Mouse (Mus musculus) cerebellum, adult 9-10 months (tissue): ENCODE results near the gene Gzmd.
"Not testable (repeated sequence)": the region's sequence is repeated elsewhere in the genome, so short reads cannot be mapped to it uniquely, and the experiment has no call there.

ENCODE experiments used
- DNase-seq: peaks from one replicate; pipeline ENCODE4 v3.0.0; 2022

Gene Gzmd

GRCm38 (mm10) chr14:56132508-56132907, at the start of gene Gzmd:
Gene Gzmd, minus strand, starts transcription at chr14:56132608.
- DNase-seq = not testable (repeated sequence)

- DNase-seq = not testable (repeated sequence)
Observed at GRCm38 (mm10) chr14:56177651-56178050, 45.2 kb upstream of the Gzmd start.

DNA sequence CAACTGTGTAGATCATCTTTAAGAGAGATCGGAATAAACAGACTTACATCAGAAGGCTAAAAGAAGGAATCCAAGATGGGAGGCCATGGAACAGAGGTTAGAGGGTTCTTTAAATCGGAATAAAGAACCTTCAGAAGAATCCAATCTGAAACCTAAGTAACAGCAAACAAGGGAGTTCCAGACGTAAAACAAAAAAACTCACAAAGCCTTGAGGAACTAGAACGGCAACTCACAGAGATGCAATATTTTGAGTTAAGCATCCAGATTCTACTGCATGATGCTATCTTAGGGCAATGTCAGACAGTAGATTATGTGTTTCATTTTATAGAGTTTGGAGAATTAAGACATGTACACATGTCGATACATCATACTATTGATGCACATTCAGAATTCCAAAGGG, 42.1 kb upstream of the Gzmd start, which contains the start of gene Gzmn:
Gene Gzmn (minus strand): TSS at position 101 of the 400 bp plus-strand sequence.
- no peak for DNase-seq

- peak; percentile 71 for DNase-seq
Observed at GRCm38 (mm10) chr14:56173396-56173795, 41.0 kb upstream of the Gzmd start.

GRCm38 (mm10) chr14:56172744-56173143, 40.3 kb upstream of the Gzmd start:
- no peak for DNase-seq

DNA sequence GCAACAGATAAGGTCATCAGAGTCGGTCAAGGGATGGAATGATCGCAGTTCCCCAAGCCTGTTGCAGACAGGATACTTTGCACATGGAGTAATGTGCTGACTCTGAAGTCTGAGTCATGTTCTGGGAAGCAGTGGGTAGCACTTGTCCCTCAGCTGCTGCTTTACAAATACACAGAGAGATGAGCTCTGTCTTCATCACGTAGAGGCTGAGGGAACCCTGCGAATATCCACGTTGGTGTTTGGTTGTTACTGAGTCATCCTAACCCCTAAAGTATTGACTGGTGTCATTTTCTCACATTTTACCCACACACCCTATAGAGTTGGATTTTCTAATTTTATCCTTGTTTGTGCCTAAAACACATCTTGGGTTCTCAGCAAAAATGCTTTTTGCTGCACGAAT, 35.6 kb upstream of the Gzmd start:
- no peak for DNase-seq

- peak; percentile 85 for DNase-seq
Observed at GRCm38 (mm10) chr14:56162109-56162508, 29.7 kb upstream of the Gzmd start.

GRCm38 (mm10) chr14:56159479-56159878, 27.1 kb upstream of the Gzmd start, which contains the start of gene Gzmg:
Gene Gzmg, minus strand, starts transcription at chr14:56159579.
- DNase-seq = not testable (repeated sequence)

GRCm38 (mm10) chr14:56155340-56155739, 22.9 kb upstream of the Gzmd start:
- DNase-seq = no peak

DNA sequence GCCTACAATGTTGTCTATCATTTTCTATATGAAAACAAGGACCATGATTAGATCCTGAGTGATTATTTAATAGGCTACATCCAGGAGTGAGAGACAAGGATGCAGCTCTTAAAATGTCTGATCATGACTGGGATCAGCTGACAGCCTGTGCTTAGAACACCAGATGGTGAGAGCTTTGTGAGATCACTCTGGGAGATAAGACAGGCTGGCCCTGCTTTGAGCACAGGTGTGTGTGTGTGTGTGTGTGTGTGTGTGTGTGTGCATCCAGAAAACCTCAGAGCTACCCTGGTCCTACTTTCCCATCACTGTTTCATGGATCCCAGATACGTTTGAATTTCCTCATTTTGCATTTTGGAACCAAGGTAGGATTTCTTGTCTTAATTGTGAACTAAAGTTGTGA, 1.3 kb upstream of the Gzmd start:
- peak; percentile 19 for DNase-seq

DNA sequence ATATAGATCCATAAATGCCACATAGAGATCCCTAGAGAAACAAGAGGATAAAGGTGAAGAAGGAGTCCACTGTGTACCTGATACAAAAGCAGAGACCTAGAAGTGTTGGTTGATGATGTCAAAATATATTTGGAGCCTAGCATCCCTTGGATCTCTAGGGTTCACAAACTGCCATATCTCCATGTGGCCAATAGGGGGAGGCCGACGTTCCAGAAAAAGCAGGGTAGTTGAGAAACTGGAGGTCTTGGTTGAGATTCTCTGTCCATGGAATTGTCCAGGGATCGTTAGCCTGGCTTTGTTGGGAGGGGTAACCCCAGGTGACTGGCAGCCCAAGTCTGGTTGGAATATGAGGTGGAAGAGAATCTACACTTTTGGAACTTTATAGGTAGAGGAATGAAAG, 4.1 kb downstream of the Gzmd start:
- no peak for DNase-seq

DNA sequence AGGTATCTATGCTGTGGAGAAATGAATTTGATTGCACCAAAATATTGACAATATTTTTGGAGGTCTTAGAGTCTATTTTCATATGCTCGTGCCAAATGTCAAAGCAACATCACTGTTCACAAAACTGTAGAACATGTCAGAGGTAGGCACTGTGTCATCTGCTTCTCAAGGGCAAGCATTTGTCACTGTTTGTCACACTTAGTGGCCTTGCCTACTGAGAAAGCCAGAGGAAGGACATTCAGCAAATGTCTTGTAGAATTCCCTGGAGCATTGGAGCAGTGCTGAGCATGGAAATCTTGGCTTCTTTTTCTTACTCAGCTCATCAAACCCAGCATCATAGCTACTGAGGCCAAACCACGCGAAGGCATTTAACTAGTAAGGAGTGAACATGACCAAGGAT, 8.9 kb downstream of the Gzmd start:
- DNase-seq = no peak

DNA sequence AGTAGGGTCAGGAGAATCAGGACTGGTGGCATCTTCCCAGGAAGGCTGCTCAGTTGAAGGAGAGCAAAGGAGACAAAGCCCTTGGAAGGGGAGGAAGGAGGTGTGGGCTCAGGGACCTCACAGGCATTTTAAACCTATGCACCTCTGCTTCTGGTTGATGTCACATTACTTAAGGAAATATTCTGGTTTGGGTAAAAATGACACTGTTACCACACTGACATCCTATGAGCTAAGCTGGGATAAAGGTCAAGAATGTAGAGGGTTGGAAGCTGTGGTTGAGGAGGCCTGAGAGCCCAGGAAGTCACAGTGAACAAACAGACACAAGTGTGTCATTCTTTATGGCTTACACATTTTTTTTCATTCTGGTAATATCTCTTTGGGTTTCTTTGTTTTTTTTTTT, 11.9 kb downstream of the Gzmd start, which contains the start of gene Gzme:
Gene Gzme (minus strand): TSS at position 101 of the 400 bp plus-strand sequence.
- no peak for DNase-seq

GRCm38 (mm10) chr14:56115531-56116310, 16.7 kb downstream of the Gzmd start:
- DNase-seq = not testable (repeated sequence)

DNA sequence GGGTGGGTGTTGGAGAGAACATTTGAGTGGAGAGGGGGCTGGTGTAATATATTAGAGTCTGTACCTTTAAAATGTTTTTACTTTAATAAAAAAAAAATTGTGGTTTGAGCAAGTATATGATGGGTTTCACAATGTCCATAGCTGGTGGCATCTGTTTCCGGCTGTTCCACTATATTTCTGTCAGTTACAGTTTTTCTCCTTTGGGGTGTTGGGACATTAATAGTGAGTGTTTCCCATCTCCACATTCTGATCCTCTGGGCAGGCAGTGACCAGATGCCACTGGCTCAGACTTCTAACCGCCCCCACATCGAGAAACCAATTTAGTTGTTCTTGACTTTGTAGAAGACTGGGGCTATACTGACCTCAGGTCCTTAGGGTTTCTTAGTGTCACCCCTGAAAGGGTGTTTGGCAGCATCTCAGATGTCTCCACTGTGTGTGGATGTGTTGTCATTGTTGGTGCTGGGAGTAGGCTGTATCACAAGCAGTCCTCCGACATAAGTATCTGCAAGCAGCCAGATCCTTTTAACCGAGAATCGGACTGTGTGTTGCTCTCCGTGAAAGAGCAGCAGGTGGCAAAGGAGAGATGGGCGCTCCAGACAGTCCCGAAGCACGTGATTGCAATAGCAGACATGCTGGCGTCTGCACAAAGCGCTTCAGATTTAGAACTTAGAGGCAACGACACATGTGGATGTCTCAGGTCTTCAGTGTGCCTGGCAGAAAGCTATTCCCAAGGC, 26.8 kb downstream of the Gzmd start:
- DNase-seq = no peak

DNA sequence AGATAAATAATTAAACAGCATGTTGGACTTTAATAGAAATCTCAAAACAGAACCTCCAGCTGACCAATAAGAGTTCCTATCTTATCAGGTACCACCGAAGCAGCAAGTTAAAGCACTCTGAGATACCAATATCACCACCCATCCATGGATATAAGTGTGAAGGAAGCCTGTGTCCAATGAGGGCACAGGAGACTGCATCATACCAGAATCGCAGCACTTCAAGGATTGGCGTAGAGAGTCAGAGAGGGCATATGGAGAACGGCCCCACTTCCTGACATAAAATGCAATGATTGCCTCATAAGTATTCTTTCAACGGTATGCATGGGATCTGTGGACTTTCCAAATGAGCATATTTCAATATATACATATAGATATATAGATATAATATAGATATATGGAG, 27.4 kb downstream of the Gzmd start:
- DNase-seq = no peak

GRCm38 (mm10) chr14:56103452-56103851, 29.0 kb downstream of the Gzmd start:
- no peak for DNase-seq

DNA sequence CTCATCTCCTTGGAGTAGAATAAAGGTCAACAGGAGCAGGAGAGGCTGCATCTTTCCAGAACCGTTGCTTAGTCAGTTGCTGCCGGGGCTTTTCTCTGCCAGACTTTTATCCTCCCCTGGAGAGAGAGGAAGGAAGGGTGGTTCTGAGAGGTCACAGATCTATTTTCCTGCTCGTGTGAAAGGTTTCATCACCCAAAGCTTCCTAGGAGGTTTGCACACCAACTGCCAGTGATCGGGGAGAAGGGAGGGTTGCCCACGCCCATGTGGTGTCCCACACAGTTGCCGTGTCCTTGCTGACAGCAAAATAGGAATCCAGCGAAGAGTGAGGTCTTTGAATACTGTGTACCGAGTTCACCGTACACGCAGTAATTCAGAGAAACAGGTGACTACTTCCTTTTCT, 30.0 kb downstream of the Gzmd start, which contains the start of gene Ctsg:
Gene Ctsg (minus strand): TSS at position 189 of the 400 bp plus-strand sequence.
- DNase-seq = no peak

DNA sequence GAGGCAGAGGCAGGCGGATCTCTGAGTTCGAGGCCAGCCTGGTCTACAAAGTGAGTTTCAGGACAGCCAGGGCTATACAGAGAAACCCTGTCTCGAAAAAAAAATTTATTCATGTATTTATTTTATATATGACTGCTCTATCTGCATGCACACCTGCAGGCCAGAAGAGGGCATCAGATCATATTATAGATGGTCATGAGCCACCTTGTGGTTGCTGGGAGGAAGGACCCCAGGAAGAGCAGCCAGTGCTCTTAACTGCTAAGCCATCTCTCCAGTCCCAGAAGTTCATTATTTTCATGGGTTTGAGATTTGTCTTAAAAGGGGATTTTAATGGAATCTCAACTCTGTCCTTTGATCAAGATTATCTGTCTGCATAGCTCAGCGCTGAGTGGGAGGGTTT, 33.5 kb downstream of the Gzmd start:
- no peak for DNase-seq

GRCm38 (mm10) chr14:56097597-56097996, 34.8 kb downstream of the Gzmd start:
- no peak for DNase-seq

GRCm38 (mm10) chr14:56093353-56093752, 39.1 kb downstream of the Gzmd start:
- no peak for DNase-seq

DNA sequence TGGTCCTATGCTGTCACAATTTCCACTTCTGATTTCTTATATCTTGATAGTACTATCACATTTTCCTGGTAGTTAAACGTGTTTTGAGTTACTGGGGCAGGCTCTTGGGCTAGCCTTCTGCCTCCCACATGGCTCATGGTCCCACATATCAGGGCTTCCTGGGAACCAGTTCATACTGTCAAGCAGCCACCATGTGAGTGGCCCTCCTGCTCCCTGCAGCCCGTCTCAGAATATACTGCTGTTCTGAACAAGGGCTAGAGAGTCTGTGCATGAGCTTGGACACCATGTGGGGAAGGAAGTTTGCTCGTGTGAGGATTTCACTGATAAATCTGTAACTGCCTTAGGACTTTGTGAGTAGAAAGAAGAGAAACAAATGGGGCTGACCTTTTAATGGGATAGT, 45.7 kb downstream of the Gzmd start:
- DNase-seq = no peak

DNA sequence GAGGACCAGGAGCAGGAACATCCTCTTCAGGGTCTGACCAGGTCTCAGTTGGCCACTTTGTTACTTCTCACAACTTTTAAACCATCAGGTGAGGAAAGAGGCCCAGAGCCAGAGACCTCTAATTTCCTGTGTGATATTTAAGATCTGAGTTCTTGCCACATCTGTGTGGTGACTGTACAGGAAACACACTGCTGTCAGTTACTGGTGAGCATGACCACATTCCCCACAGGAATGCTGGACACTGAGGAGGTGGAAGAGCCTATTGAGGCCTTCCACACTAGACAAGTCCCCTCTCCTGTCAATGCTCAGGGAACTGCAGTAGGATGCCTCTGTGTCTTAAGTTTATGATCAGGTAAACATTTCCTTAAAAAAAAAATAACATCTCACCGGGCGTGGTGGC, 47.2 kb downstream of the Gzmd start, which contains the start of gene Mcpt8:
Gene Mcpt8 (minus strand): TSS at position 107 of the 400 bp plus-strand sequence.
- no peak for DNase-seq

GRCm38 (mm10) chr14:56082016-56082415, 50.4 kb downstream of the Gzmd start:
- peak; percentile 59 for DNase-seq
